Mouse (Mus musculus): ENCODE measurements around the gene Ndufa6. TPM values are rescaled to one million over a fixed set of nuclear protein-coding genes. Genes with fewer than 3 reads are reported as not detected.

Gene Ndufa6
- polyA plus RNA-seq, 1 experiment, result 282 TPM

GRCm38 (mm10) chr15:82343368-82344287 lies 10.5 kb downstream of the Ndufa6 start:
- no peak for DNase-seq (ENCODE audit: low read depth, low spot score)
- WGBS, result 85% methylated on average over 27 of the region's 27 CpGs

GRCm38 (mm10) chr15:82342543-82342935 lies 11.6 kb downstream of the Ndufa6 start:
- WGBS, result 82% methylated on average over 5 of the region's 5 CpGs
- DNase-seq (ENCODE audit: low read depth, low spot score), result no peak

GRCm38 (mm10) chr15:82341675-82342542 lies 12.2 kb downstream of the Ndufa6 start:
- 68% methylated on average over 15 of the region's 15 CpGs for WGBS
- no peak for DNase-seq (ENCODE audit: low read depth, low spot score)

GRCm38 (mm10) chr15:82341036-82341501 lies 13.1 kb downstream of the Ndufa6 start:
- WGBS, result 4% methylated on average over 40 of the region's 40 CpGs

GRCm38 (mm10) chr15:82340414-82341035 lies 13.6 kb downstream of the Ndufa6 start:
- WGBS, result 53% methylated on average over 21 of the region's 21 CpGs
- no peak for DNase-seq (ENCODE audit: low read depth, low spot score)

More at GRCm38 (mm10) chr15:82341036-82341501, 13.1 kb downstream of the Ndufa6 start:
- no peak for DNase-seq (ENCODE audit: low read depth, low spot score)

- DNase-seq (ENCODE audit: low read depth, low spot score), result no peak
Measured at GRCm38 (mm10) chr15:82339634-82340254, 14.4 kb downstream of the Ndufa6 start.

GRCm38 (mm10) chr15:82339150-82339549 lies 15.0 kb downstream of the Ndufa6 start:
- DNase-seq (ENCODE audit: low read depth, low spot score), result no peak
- 52% methylated on average over 10 of the region's 10 CpGs for WGBS

More at GRCm38 (mm10) chr15:82339634-82340254, 14.4 kb downstream of the Ndufa6 start:
- 59% methylated on average over 8 of the region's 8 CpGs for WGBS

GRCm38 (mm10) chr15:82338593-82339112 lies 15.5 kb downstream of the Ndufa6 start, which contains the start of the genes Naga, Pheta2 and Smdt1:
Gene Naga (minus strand): TSS chr15:82338925.
Gene Pheta2 (plus strand): TSS chr15:82338942.
Gene Smdt1 (plus strand): TSS chr15:82338959.
- under 1% methylated on average over 41 of the region's 41 CpGs for WGBS
- DNase-seq (ENCODE audit: low read depth, low spot score), result peak; percentile 97

- WGBS, result 6% methylated on average over 4 of the region's 4 CpGs
- DNase-seq (ENCODE audit: low read depth, low spot score), result no peak
Measured at GRCm38 (mm10) chr15:82337875-82338274, 16.2 kb downstream of the Ndufa6 start.

- 87% methylated on average over 12 of the region's 12 CpGs for WGBS
Measured at GRCm38 (mm10) chr15:82336629-82337028, 17.5 kb downstream of the Ndufa6 start.

GRCm38 (mm10) chr15:82335194-82335593 lies 18.9 kb downstream of the Ndufa6 start:
- 98% methylated on average over 4 of the region's 4 CpGs for WGBS
- no peak for DNase-seq (ENCODE audit: low read depth, low spot score)

More at GRCm38 (mm10) chr15:82336629-82337028, 17.5 kb downstream of the Ndufa6 start:
- no peak for DNase-seq (ENCODE audit: low read depth, low spot score)

GRCm38 (mm10) chr15:82325382-82325781 lies 28.7 kb downstream of the Ndufa6 start:
- no peak for DNase-seq (ENCODE audit: low read depth, low spot score)
- 77% methylated on average over 2 of the region's 2 CpGs for WGBS

- WGBS, result 70% methylated on average over 8 of the region's 8 CpGs
- no peak for DNase-seq (ENCODE audit: low read depth, low spot score)
Measured at GRCm38 (mm10) chr15:82322195-82322594, 31.9 kb downstream of the Ndufa6 start.

- no peak for DNase-seq (ENCODE audit: low read depth, low spot score)
- 47% methylated on average over 1 of the region's 1 CpGs for WGBS
Measured at GRCm38 (mm10) chr15:82319613-82320012, 34.5 kb downstream of the Ndufa6 start.

- 66% methylated on average over 6 of the region's 6 CpGs for WGBS
- DNase-seq (ENCODE audit: low read depth, low spot score), result no peak
Measured at GRCm38 (mm10) chr15:82317839-82318238, 36.3 kb downstream of the Ndufa6 start.

GRCm38 (mm10) chr15:82308416-82308815 lies 45.7 kb downstream of the Ndufa6 start:
- DNase-seq (ENCODE audit: low read depth, low spot score), result no peak
- WGBS, result 26% methylated on average over 3 of the region's 3 CpGs

- no peak for DNase-seq (ENCODE audit: low read depth, low spot score)
- 27% methylated on average over 3 of the region's 3 CpGs for WGBS
Measured at GRCm38 (mm10) chr15:82307107-82307506, 47.0 kb downstream of the Ndufa6 start.

Measured in large intestine, adult 2 months (tissue).